8 mouse cellular contexts compared by ENCODE assay signal in genomic region chr4:46450519-46451131, GRCm38 (mm10). TPM values are rescaled to one million over a fixed set of nuclear protein-coding genes. Genes with fewer than 3 reads are reported as not detected.
DNase-seq lines count a peak whose midpoint lies in the region; ATAC-seq lines count a peak whose summit lies in the region.

TSS of gene Anp32b (plus strand) at chr4:46450902.

- DNase-seq in ZHBTc4 (ENCODE audit: low read depth, low spot score), result peak; percentile 97
- DNase-seq in gastrocnemius, adult 8-10 months (ENCODE audit: low spot score in 2 of 2), result peak; percentile 85 to 91
- peak; percentile 93 for DNase-seq in induced T-regulatory cell, adult 2 months (ENCODE audit: low read depth)
- peak; percentile 75 to 90 for DNase-seq in left cerebral cortex, adult 9 months (ENCODE audit: low spot score in 2 of 2)
- peak; percentile 92 for DNase-seq in right cerebral cortex, postnatal 14 days
- peak; percentile 91 for DNase-seq in urinary bladder, postnatal 36 days (ENCODE audit: low spot score in 2 of 2)

- peak; percentile 61 for ATAC-seq in common myeloid progenitor, adult 5-6 weeks (replicated peaks; ENCODE audit: low read depth, poor library complexity, severe bottlenecking)
- ATAC-seq in megakaryocyte progenitor cell, adult 5-6 weeks (replicated peaks; ENCODE audit: poor library complexity), result peak; percentile 56

RNA-seq across cellular contexts. Expression of gene Anp32b, which starts in this region (rescaled TPM):
- total RNA-seq in common myeloid progenitor, adult 5-6 weeks (2017), result 152 and 196 TPM in 2 replicates
- total RNA-seq in gastrocnemius, adult 8-10 months (2022), result 10 to 100 TPM; 64.6 to 80.2 (median 70.7) TPM
- total RNA-seq in megakaryocyte progenitor cell, adult 5-6 weeks (2015), result 743 and 817 TPM in 2 replicates
- total RNA-seq in megakaryocyte progenitor cell, adult 5-6 weeks (2017), result 148 and 191 TPM in 2 replicates

Comparison
In these comparisons a context has a peak if more than half of its experiments do, and no peak if none do; other contexts are left out.
1. Peak in every context shown above with its lines: DNase-seq and ATAC-seq.